Mouse (Mus musculus) megakaryocyte progenitor cell, adult 5-6 weeks (primary cell): ENCODE data around the gene Man2b2. TPM values are rescaled to one million over a fixed set of nuclear protein-coding genes. Genes with fewer than 3 reads are reported as not detected.

Source experiments
- ATAC-seq: replicated peaks from 2 replicates; pipeline ENCODE4 v1.8.0; 2016; ENCODE audit warnings: mild to moderate bottlenecking, moderate TSS enrichment, inconsistent platforms; ENCODE audit not compliant: poor library complexity
- total RNA-seq, 2 experiments: library from RNA; stranded (forward) in 1 of 2; stranded (reverse) in 1 of 2; fragments of 157-497, 149-512 nt in 1 of 2; fragments of 200-1000 nt in 1 of 2; gene quantifications; 2 replicates each; pipeline versions ENCODE4 v1.2.3 to v1.2.4; 2015 to 2017

The Man2b2 gene
- total RNA-seq, 2 experiments from 2014 or later: 19.4 to 35.2 TPM

GRCm38 (mm10) chr5:36839032-36839431 lies 8.6 kb upstream of the Man2b2 start:
- no peak for ATAC-seq

GRCm38 (mm10) chr5:36835933-36836332 lies 5.5 kb upstream of the Man2b2 start:
- ATAC-seq: peak; percentile 96

GRCm38 (mm10) chr5:36831272-36831671 lies 819 bp upstream of the Man2b2 start:
- no peak for ATAC-seq

GRCm38 (mm10) chr5:36829098-36829497 lies 1.4 kb downstream of the Man2b2 start:
- ATAC-seq: no peak

GRCm38 (mm10) chr5:36822907-36823306 lies 7.5 kb downstream of the Man2b2 start:
- no peak for ATAC-seq

- ATAC-seq: peak; percentile 75
These were observed 10.3 kb downstream of the Man2b2 start for GRCm38 (mm10) chr5:36820142-36820541.

- ATAC-seq: no peak
These were observed 10.7 kb downstream of the Man2b2 start for GRCm38 (mm10) chr5:36819742-36820141.

GRCm38 (mm10) chr5:36817738-36818137 lies 12.7 kb downstream of the Man2b2 start:
- ATAC-seq: no peak

- peak; percentile 89 for ATAC-seq
These were observed 15.9 kb downstream of the Man2b2 start for GRCm38 (mm10) chr5:36814554-36814953.

- ATAC-seq: peak; percentile 70
These were observed 19.0 kb downstream of the Man2b2 start for GRCm38 (mm10) chr5:36811413-36811812.

- ATAC-seq: peak; percentile 56
These were observed 19.8 kb downstream of the Man2b2 start for GRCm38 (mm10) chr5:36810634-36811033.

- no peak for ATAC-seq
These were observed 21.3 kb downstream of the Man2b2 start for GRCm38 (mm10) chr5:36809123-36809522.

- no peak for ATAC-seq
These were observed 23.3 kb downstream of the Man2b2 start for GRCm38 (mm10) chr5:36807106-36807505.

GRCm38 (mm10) chr5:36797291-36797690 lies 33.2 kb downstream of the Man2b2 start:
- ATAC-seq: 0 out of 2 replicates have a peak, but pooled peaks have one; percentile 10

- ATAC-seq: peak; percentile 88
These were observed 34.0 kb downstream of the Man2b2 start, which contains the start of gene Mrfap1 for GRCm38 (mm10) chr5:36796296-36797014. Gene Mrfap1 (minus strand): TSS chr5:36796772.

- peak; percentile 32 for ATAC-seq
These were observed 34.7 kb downstream of the Man2b2 start for GRCm38 (mm10) chr5:36795647-36796295.

- ATAC-seq: peak; percentile 45
These were observed 38.6 kb downstream of the Man2b2 start for GRCm38 (mm10) chr5:36791861-36792260.

GRCm38 (mm10) chr5:36786052-36786451 lies 44.4 kb downstream of the Man2b2 start:
- ATAC-seq: no peak

- no peak for ATAC-seq
These were observed 50.9 kb downstream of the Man2b2 start for GRCm38 (mm10) chr5:36779512-36779911.

GRCm38 (mm10) chr5:36778901-36779300 lies 51.6 kb downstream of the Man2b2 start:
- no peak for ATAC-seq

GRCm38 (mm10) chr5:36777186-36777585 lies 53.3 kb downstream of the Man2b2 start:
- no peak for ATAC-seq

- no peak for ATAC-seq
These were observed 54.4 kb downstream of the Man2b2 start for GRCm38 (mm10) chr5:36776021-36776575.
